Mouse (Mus musculus) CH12.LX (cell line): ENCODE results near the gene Agmat. TPM values are rescaled to one million over a fixed set of nuclear protein-coding genes. Genes with fewer than 3 reads are reported as not detected.

ENCODE experiments used
- DNase-seq: peaks from one replicate; pipeline ENCODE4 v3.0.0-alpha.2; 2013; ENCODE audit errors: extremely low read depth
- H3K27ac ChIP-seq: 2 replicates; pipeline ENCODE4 v1.5.1; 2012; ENCODE audit warnings: low read depth, mild to moderate bottlenecking, control low read depth, moderate library complexity; ENCODE audit not compliant: insufficient read depth
- H3K27me3 ChIP-seq: replicated peaks from 2 replicates; pipeline ENCODE3; 2012; ENCODE audit warnings: inconsistent platforms
- H3K36me3 ChIP-seq, 2 experiments: replicated peaks in 1 of 2; 2 replicates each; pipeline versions ENCODE3 to v1.6.1; 2012; ENCODE audit warnings: inconsistent platforms in 1 of 2, low read length in 1 of 2, mild to moderate bottlenecking in 1 of 2, mixed read lengths in 1 of 2, moderate library complexity in 1 of 2; ENCODE audit not compliant: control insufficient read depth in 1 of 2, insufficient read depth in 1 of 2
- H3K4me1 ChIP-seq, 2 experiments: 2 replicates each; pipeline ENCODE4 v1.6.1; 2012; ENCODE audit warnings: inconsistent platforms in 1 of 2, moderate library complexity in 1 of 2; ENCODE audit not compliant: insufficient read depth in 2 of 2, control insufficient read depth in 1 of 2
- H3K4me2 ChIP-seq: 2 replicates; pipeline ENCODE4 v1.6.1; 2012; ENCODE audit warnings: low read depth, mild to moderate bottlenecking, control low read depth; ENCODE audit not compliant: poor library complexity, insufficient read depth, severe bottlenecking
- H3K4me3 ChIP-seq, 3 experiments: fragments of 150-350 bp in 1 of 3; sonication (generic) in 1 of 3; replicated peaks in 1 of 3; 2 replicates each; pipeline versions ENCODE3 to v1.5.1; 2011 to 2012; ENCODE audit warnings: low read depth in 2 of 3, low read length in 2 of 3, mild to moderate bottlenecking in 2 of 3, moderate library complexity in 2 of 3, control low read depth in 1 of 3, improper control_type of control experiment in 1 of 3, inconsistent platforms in 1 of 3, mixed read lengths in 1 of 3; ENCODE audit not compliant: poor library complexity in 1 of 3
- H3K79me2 ChIP-seq: replicated peaks from 2 replicates; pipeline ENCODE4 v1.6.1; 2012; ENCODE audit warnings: mild to moderate bottlenecking, moderate library complexity; ENCODE audit not compliant: control insufficient read depth, poor library complexity, insufficient read depth, severe bottlenecking; ENCODE audit errors: extremely low read depth
- H3K9ac ChIP-seq: 2 replicates; pipeline ENCODE4 v1.6.1; 2012; ENCODE audit warnings: low read depth, mild to moderate bottlenecking, control low read depth, moderate library complexity; ENCODE audit not compliant: insufficient read depth
- H3K9me3 ChIP-seq: replicated peaks from 2 replicates; pipeline ENCODE3; 2012; ENCODE audit warnings: low read length, inconsistent platforms, mixed read lengths
- CHD2 ChIP-seq: IDR thresholded peaks from 2 replicates; pipeline ENCODE4 v1.6.1; 2011; ENCODE audit warnings: low read length, improper control_type of control experiment
- EP300 ChIP-seq: IDR thresholded peaks from 2 replicates; pipeline ENCODE4 v1.6.1; 2011; ENCODE audit warnings: low read length, improper control_type of control experiment
- GABPA ChIP-seq: IDR thresholded peaks from 2 replicates; pipeline ENCODE4 v1.6.1; 2012; ENCODE audit warnings: low read depth, low read length, improper control_type of control experiment, inconsistent platforms; ENCODE audit not compliant: insufficient replicate concordance
- IRF4 ChIP-seq: IDR thresholded peaks from 2 replicates; pipeline ENCODE4 v1.6.1; 2014; ENCODE audit warnings: low read depth, mild to moderate bottlenecking, inconsistent platforms, low read length, improper control_type of control experiment
- JUND ChIP-seq: conservative IDR thresholded peaks from 2 replicates; pipeline ENCODE4 v1.6.1; 2011; ENCODE audit warnings: low read depth, low read length, improper control_type of control experiment
- KAT2A ChIP-seq: IDR thresholded peaks from 2 replicates; pipeline ENCODE4 v1.6.1; 2012; ENCODE audit warnings: low read length, improper control_type of control experiment, inconsistent platforms; ENCODE audit not compliant: insufficient replicate concordance
- MAZ ChIP-seq: IDR thresholded peaks from 2 replicates; pipeline ENCODE4 v1.6.1; 2012; ENCODE audit warnings: low read depth, mild to moderate bottlenecking, inconsistent platforms, low read length, improper control_type of control experiment, moderate library complexity
- MEF2A ChIP-seq: IDR thresholded peaks from 2 replicates; pipeline ENCODE4 v1.6.1; 2014; ENCODE audit warnings: low read depth, mild to moderate bottlenecking, inconsistent platforms, low read length, improper control_type of control experiment, borderline replicate concordance
- MXI1 ChIP-seq: IDR thresholded peaks from 2 replicates; pipeline ENCODE4 v1.6.1; 2011; ENCODE audit warnings: mild to moderate bottlenecking, low read depth, low read length, improper control_type of control experiment
- NRF1 ChIP-seq: IDR thresholded peaks from 2 replicates; pipeline ENCODE4 v1.6.1; 2014; ENCODE audit warnings: low read depth, mild to moderate bottlenecking, inconsistent platforms, low read length, improper control_type of control experiment, moderate library complexity
- PAX5 ChIP-seq: IDR thresholded peaks from 2 replicates; pipeline ENCODE4 v1.6.1; 2012; ENCODE audit warnings: low read length, inconsistent platforms, mixed read lengths
- POLR2AphosphoS2 ChIP-seq: IDR thresholded peaks from 2 replicates; pipeline ENCODE4 v1.6.1; 2011; ENCODE audit warnings: low read depth, low read length, improper control_type of control experiment
- RCOR1 ChIP-seq: conservative IDR thresholded peaks from 2 replicates; pipeline ENCODE4 v1.6.1; 2012; ENCODE audit warnings: low read depth, mild to moderate bottlenecking, inconsistent platforms, low read length, improper control_type of control experiment
- SIN3A ChIP-seq: IDR thresholded peaks from 2 replicates; pipeline ENCODE4 v1.6.1; 2012; ENCODE audit warnings: low read length, improper control_type of control experiment, inconsistent platforms
- SMC3 ChIP-seq: IDR thresholded peaks from 2 replicates; pipeline ENCODE4 v1.6.1; 2011; ENCODE audit warnings: low read depth, low read length, improper control_type of control experiment
- TBP ChIP-seq: conservative IDR thresholded peaks from 2 replicates; pipeline ENCODE4 v1.6.1; 2011; ENCODE audit warnings: low read depth, low read length, improper control_type of control experiment
- TCF12 ChIP-seq: IDR thresholded peaks from 2 replicates; pipeline ENCODE4 v1.6.1; 2014; ENCODE audit warnings: low read depth, mild to moderate bottlenecking, inconsistent platforms, low read length, improper control_type of control experiment
- UBTF ChIP-seq: IDR thresholded peaks from 2 replicates; pipeline ENCODE4 v1.6.1; 2012; ENCODE audit warnings: low read depth, mild to moderate bottlenecking, inconsistent platforms, low read length, improper control_type of control experiment, moderate library complexity
- USF2 ChIP-seq: conservative IDR thresholded peaks from 2 replicates; pipeline ENCODE4 v1.6.1; 2011; ENCODE audit warnings: low read depth, low read length, improper control_type of control experiment
- dilution Hi-C: fragments of 300-500 bp; cut with MboI; formaldehyde crosslinking; loops from 2 replicates; pipeline ENCODE4 v1.14.3; 2020; ENCODE audit warnings: low sequenced_read_pairs; ENCODE audit not compliant: extremely low pct_unique_long_range_greater_than_20kb, extremely low pct_ligation_motif_present
- in situ Hi-C: fragments of 300-500 bp; cut with MboI; formaldehyde crosslinking; loops from 3 replicates; pipeline ENCODE4 v1.14.3; 2019; ENCODE audit warnings: low sequenced_read_pairs, low pct_ligation_motif_present, low pct_unique_long_range_greater_than_20kb, mixed read lengths
- polyA plus RNA-seq: library from polyadenylated mRNA; unstranded; fragments of >175 nt; gene quantifications from 2 replicates; pipeline ENCODE4 v1.2.1, GENCODE M21; 2012; ENCODE audit warnings: low read depth; ENCODE audit not compliant: insufficient read length
- total RNA-seq, 2 experiments: library from RNA; depleted of rRNA; stranded (reverse); fragments of 300-350 nt in 1 of 2; fragments of >200 nt in 1 of 2; gene quantifications; 2 replicates each; pipeline ENCODE4 v1.2.3; 2012 to 2014

Agmat gene
- total and polyA plus RNA-seq, 3 experiments, result not detected

- Histone ChIP-seq H3K36me3 (no peaks in the 10 kb centered on the region), H3K4me1 (peaks cover 0 to 8% of the 10 kb centered on the region in 2 experiments; a peak in 2 of 4 replicates), H3K4me3 (no peak overlapping the region), H3K79me2 (no peaks in the 10 kb centered on the region), H3K9ac (no peak overlapping the region), H3K27me3 (no peaks in the 10 kb centered on the region), H3K27ac (no peak overlapping the region), H3K9me3 (no peaks in the 10 kb centered on the region), H3K4me2 (no peak overlapping the region)
- DNase-seq, result no peak
- TF ChIP-seq KAT2A, result no peak
- TF ChIP-seq SMC3, result no peak
- no peak for TF ChIP-seq PAX5
- no peak for TF ChIP-seq SIN3A
- TF ChIP-seq RCOR1, result no peak
- TF ChIP-seq CHD2, result no peak
- TF ChIP-seq MXI1, result no peak
- TF ChIP-seq UBTF, result no peak
- TF ChIP-seq TCF12, result no peak
- TF ChIP-seq MAZ, result no peak
- no peak for TF ChIP-seq IRF4
- TF ChIP-seq JUND, result no peak
- no peak for TF ChIP-seq EP300
- dilution Hi-C loops, result no loop called here
- in situ Hi-C loops, result no loop called here
Observed at GRCm38 (mm10) chr4:141736856-141737255, 9.6 kb upstream of the Agmat start.

DNA sequence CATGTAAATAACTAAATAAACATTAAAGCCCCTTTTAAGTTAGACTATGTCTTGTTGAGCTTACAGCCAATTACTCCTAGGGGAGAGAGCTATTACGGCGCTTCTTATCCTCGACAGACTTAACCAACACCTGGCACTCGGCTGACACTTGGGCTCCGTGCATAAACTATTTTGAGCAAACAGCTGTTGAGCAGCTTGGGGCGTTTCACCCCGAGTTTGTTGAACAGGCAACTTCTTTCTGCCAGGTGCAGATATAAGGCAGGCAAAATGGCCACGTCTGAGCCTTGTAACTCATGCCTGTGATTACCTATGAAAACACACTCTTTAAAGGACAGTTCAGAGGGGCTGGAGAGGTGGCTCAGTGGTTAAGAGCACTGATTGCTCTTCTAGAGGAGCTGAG is 8.5 kb upstream of the Agmat start:
- no peaks in the 10 kb centered on the region for H3K9me3 ChIP-seq
- TF ChIP-seq USF2 (no peak), MEF2A (no peak), SMC3 (no peak), GABPA (no peak), POLR2AphosphoS2 (no peak), TBP (no peak), MAZ (no peak), NRF1 (no peak)
- no peak overlapping the region for H3K4me3 ChIP-seq
- no peak overlapping the region for H3K4me2 ChIP-seq
- H3K79me2 ChIP-seq, result no peaks in the 10 kb centered on the region
- H3K27me3 ChIP-seq, result no peaks in the 10 kb centered on the region
- in situ Hi-C loops (no loop called here), dilution Hi-C loops (no loop called here)
- H3K27ac ChIP-seq, result no peak overlapping the region
- peaks cover 0 to 8% of the 10 kb centered on the region in 2 experiments; a peak in 2 of 4 replicates for H3K4me1 ChIP-seq
- DNase-seq, result no peak
- no peak overlapping the region for H3K9ac ChIP-seq
- H3K36me3 ChIP-seq, result no peaks in the 10 kb centered on the region
